Mouse (Mus musculus): ENCODE results near the gene Gm30191. TPM values are rescaled to one million over a fixed set of nuclear protein-coding genes. Genes with fewer than 3 reads are reported as not detected.

The Gm30191 gene
- not detected in 2 replicates for polyA plus RNA-seq (2014; fragmentation: Nextera tagmentation; extraction: Ambion mirVana)

GRCm38 (mm10) chr4:134246719-134247258 is at the start of gene Gm30191:
Gene Gm30191, plus strand, starts transcription at chr4:134246935.
- Histone ChIP-seq H3K9me3 (ENCODE audit: control insufficient read depth, low read length) (no peaks in the 10 kb centered on the region), H3K27ac (ENCODE audit: low read depth, low read length) (no peak within 1 kb of the TSS), H3K36me3 (ENCODE audit: control insufficient read depth, insufficient read depth, low read length) (no peaks in the 10 kb centered on the region), H3K9ac (ENCODE audit: low read length) (peak within 1 kb of the TSS; percentile 48), H3K4me2 (ENCODE audit: low read depth) (peak within 1 kb of the TSS; percentile 97), H3K27me3 (ENCODE audit: control insufficient read depth, insufficient read depth, low read length) (peaks cover 18% of the 10 kb centered on the region), H3K4me1 (ENCODE audit: control insufficient read depth, insufficient read depth, low read length) (peaks cover 19% of the 10 kb centered on the region), H3K4me3 (ENCODE audit: low read depth, low read length) (peak within 1 kb of the TSS; percentile 91)
- ATAC-seq (ENCODE audit: insufficient read depth, low FRiP score, low TSS enrichment) (no peak), DNase-seq (ENCODE audit: low spot score) (no peak)
- 77% methylated on average over 7 of the region's 7 CpGs for WGBS

GRCm38 (mm10) chr4:134199371-134199770 is 47.4 kb upstream of the Gm30191 start:
- H3K9me3 ChIP-seq (ENCODE audit: control insufficient read depth, low read length): no peaks in the 10 kb centered on the region
- no peak overlapping the region for H3K9ac ChIP-seq (ENCODE audit: low read length)
- no peaks in the 10 kb centered on the region for H3K4me1 ChIP-seq (ENCODE audit: control insufficient read depth, insufficient read depth, low read length)
- H3K4me3 ChIP-seq (ENCODE audit: low read depth, low read length): no peak overlapping the region
- no peaks in the 10 kb centered on the region for H3K36me3 ChIP-seq (ENCODE audit: control insufficient read depth, insufficient read depth, low read length)
- 75% methylated on average over 2 of the region's 2 CpGs for WGBS
- DNase-seq (ENCODE audit: low spot score): no peak
- no peaks in the 10 kb centered on the region for H3K27me3 ChIP-seq (ENCODE audit: control insufficient read depth, insufficient read depth, low read length)
- no peak overlapping the region for H3K27ac ChIP-seq (ENCODE audit: low read depth, low read length)
- ATAC-seq (ENCODE audit: insufficient read depth, low FRiP score, low TSS enrichment): no peak
- H3K4me2 ChIP-seq (ENCODE audit: low read depth): no peak overlapping the region

- no peaks in the 10 kb centered on the region for H3K9me3 ChIP-seq (ENCODE audit: control insufficient read depth, low read length)
- no peaks in the 10 kb centered on the region for H3K36me3 ChIP-seq (ENCODE audit: control insufficient read depth, insufficient read depth, low read length)
- WGBS: 92% methylated on average over 4 of the region's 4 CpGs
- H3K9ac ChIP-seq (ENCODE audit: low read length): no peak within 1 kb of the TSS
- H3K27me3 ChIP-seq (ENCODE audit: control insufficient read depth, insufficient read depth, low read length): no peaks in the 10 kb centered on the region
- no peak within 1 kb of the TSS for H3K4me3 ChIP-seq (ENCODE audit: low read depth, low read length)
- H3K4me1 ChIP-seq (ENCODE audit: control insufficient read depth, insufficient read depth, low read length): no peaks in the 10 kb centered on the region
- H3K27ac ChIP-seq (ENCODE audit: low read depth, low read length): no peak within 1 kb of the TSS
- H3K4me2 ChIP-seq (ENCODE audit: low read depth): no peak within 1 kb of the TSS
- no peak for ATAC-seq (ENCODE audit: insufficient read depth, low FRiP score, low TSS enrichment)
- no peak for DNase-seq (ENCODE audit: low spot score)
Measured at GRCm38 (mm10) chr4:134202904-134203303, 43.8 kb upstream of the Gm30191 start, which contains the start of gene Gm7534. Gene Gm7534, minus strand, starts transcription at chr4:134203004.

- no peaks in the 10 kb centered on the region for H3K36me3 ChIP-seq (ENCODE audit: control insufficient read depth, insufficient read depth, low read length)
- H3K4me2 ChIP-seq (ENCODE audit: low read depth): no peak overlapping the region
- no peak overlapping the region for H3K9ac ChIP-seq (ENCODE audit: low read length)
- no peaks in the 10 kb centered on the region for H3K9me3 ChIP-seq (ENCODE audit: control insufficient read depth, low read length)
- no peak for DNase-seq (ENCODE audit: low spot score)
- ATAC-seq (ENCODE audit: insufficient read depth, low FRiP score, low TSS enrichment): no peak
- 89% methylated on average over 17 of the region's 17 CpGs for WGBS
- no peak overlapping the region for H3K27ac ChIP-seq (ENCODE audit: low read depth, low read length)
- no peaks in the 10 kb centered on the region for H3K4me1 ChIP-seq (ENCODE audit: control insufficient read depth, insufficient read depth, low read length)
- no peaks in the 10 kb centered on the region for H3K27me3 ChIP-seq (ENCODE audit: control insufficient read depth, insufficient read depth, low read length)
- H3K4me3 ChIP-seq (ENCODE audit: low read depth, low read length): no peak overlapping the region
Measured at GRCm38 (mm10) chr4:134203340-134203896, 43.3 kb upstream of the Gm30191 start.

- Histone ChIP-seq H3K9me3 (ENCODE audit: control insufficient read depth, low read length) (no peaks in the 10 kb centered on the region), H3K27me3 (ENCODE audit: control insufficient read depth, insufficient read depth, low read length) (no peaks in the 10 kb centered on the region), H3K36me3 (ENCODE audit: control insufficient read depth, insufficient read depth, low read length) (no peaks in the 10 kb centered on the region), H3K27ac (ENCODE audit: low read depth, low read length) (no peak overlapping the region), H3K4me2 (ENCODE audit: low read depth) (no peak overlapping the region), H3K9ac (ENCODE audit: low read length) (no peak overlapping the region), H3K4me1 (ENCODE audit: control insufficient read depth, insufficient read depth, low read length) (no peaks in the 10 kb centered on the region), H3K4me3 (ENCODE audit: low read depth, low read length) (no peak overlapping the region)
- ATAC-seq (ENCODE audit: insufficient read depth, low FRiP score, low TSS enrichment) (no peak), DNase-seq (ENCODE audit: low spot score) (no peak)
- WGBS: 59% methylated on average over 6 of the region's 6 CpGs
Measured at GRCm38 (mm10) chr4:134206488-134207053, 40.2 kb upstream of the Gm30191 start.

GRCm38 (mm10) chr4:134222793-134223600 is 23.7 kb upstream of the Gm30191 start:
- Histone ChIP-seq H3K4me1 (ENCODE audit: control insufficient read depth, insufficient read depth, low read length) (no peaks in the 10 kb centered on the region), H3K4me3 (ENCODE audit: low read depth, low read length) (no peak overlapping the region), H3K4me2 (ENCODE audit: low read depth) (no peak overlapping the region), H3K9ac (ENCODE audit: low read length) (no peak overlapping the region), H3K9me3 (ENCODE audit: control insufficient read depth, low read length) (no peaks in the 10 kb centered on the region), H3K27ac (ENCODE audit: low read depth, low read length) (no peak overlapping the region), H3K27me3 (ENCODE audit: control insufficient read depth, insufficient read depth, low read length) (no peaks in the 10 kb centered on the region), H3K36me3 (ENCODE audit: control insufficient read depth, insufficient read depth, low read length) (no peaks in the 10 kb centered on the region)
- ATAC-seq (ENCODE audit: insufficient read depth, low FRiP score, low TSS enrichment) (no peak), DNase-seq (ENCODE audit: low spot score) (no peak)
- WGBS: 73% methylated on average over 11 of the region's 11 CpGs

- Histone ChIP-seq H3K27me3 (ENCODE audit: control insufficient read depth, insufficient read depth, low read length) (no peaks in the 10 kb centered on the region), H3K36me3 (ENCODE audit: control insufficient read depth, insufficient read depth, low read length) (no peaks in the 10 kb centered on the region), H3K9me3 (ENCODE audit: control insufficient read depth, low read length) (no peaks in the 10 kb centered on the region), H3K4me3 (ENCODE audit: low read depth, low read length) (no peak within 1 kb of the TSS), H3K27ac (ENCODE audit: low read depth, low read length) (no peak within 1 kb of the TSS), H3K9ac (ENCODE audit: low read length) (no peak within 1 kb of the TSS), H3K4me1 (ENCODE audit: control insufficient read depth, insufficient read depth, low read length) (no peaks in the 10 kb centered on the region), H3K4me2 (ENCODE audit: low read depth) (no peak within 1 kb of the TSS)
- DNase-seq (ENCODE audit: low spot score) (no peak), ATAC-seq (ENCODE audit: insufficient read depth, low FRiP score, low TSS enrichment) (no peak)
- WGBS: 63% methylated on average over 8 of the region's 8 CpGs
Measured at GRCm38 (mm10) chr4:134227194-134227593, 19.5 kb upstream of the Gm30191 start, which contains the start of gene Catsper4. Gene Catsper4, minus strand, starts transcription at chr4:134227383.

- Histone ChIP-seq H3K27ac (ENCODE audit: low read depth, low read length) (no peak overlapping the region), H3K4me2 (ENCODE audit: low read depth) (no peak overlapping the region), H3K4me1 (ENCODE audit: control insufficient read depth, insufficient read depth, low read length) (no peaks in the 10 kb centered on the region), H3K4me3 (ENCODE audit: low read depth, low read length) (no peak overlapping the region), H3K36me3 (ENCODE audit: control insufficient read depth, insufficient read depth, low read length) (no peaks in the 10 kb centered on the region), H3K9me3 (ENCODE audit: control insufficient read depth, low read length) (no peaks in the 10 kb centered on the region), H3K27me3 (ENCODE audit: control insufficient read depth, insufficient read depth, low read length) (no peaks in the 10 kb centered on the region), H3K9ac (ENCODE audit: low read length) (no peak overlapping the region)
- whole genome bisulfite sequencing: 43% methylated on average over 8 of the region's 8 CpGs
- no peak for ATAC-seq (ENCODE audit: insufficient read depth, low FRiP score, low TSS enrichment)
- DNase-seq (ENCODE audit: low spot score): no peak
Measured at GRCm38 (mm10) chr4:134230431-134230830, 16.3 kb upstream of the Gm30191 start.

Measured in neural tube, embryonic 11.5 days (tissue).